Mouse (Mus musculus): Measurements from ENCODE around the gene Lipe. TPM values are rescaled to one million over a fixed set of nuclear protein-coding genes. Genes with fewer than 3 reads are reported as not detected.
"Not testable (repeated sequence)": the region's sequence is repeated elsewhere in the genome, so short reads cannot be mapped to it uniquely, and the experiment has no call there.

Gene Lipe
- 26.2 and 29.1 TPM in 2 replicates for total RNA-seq (2017)

DNA sequence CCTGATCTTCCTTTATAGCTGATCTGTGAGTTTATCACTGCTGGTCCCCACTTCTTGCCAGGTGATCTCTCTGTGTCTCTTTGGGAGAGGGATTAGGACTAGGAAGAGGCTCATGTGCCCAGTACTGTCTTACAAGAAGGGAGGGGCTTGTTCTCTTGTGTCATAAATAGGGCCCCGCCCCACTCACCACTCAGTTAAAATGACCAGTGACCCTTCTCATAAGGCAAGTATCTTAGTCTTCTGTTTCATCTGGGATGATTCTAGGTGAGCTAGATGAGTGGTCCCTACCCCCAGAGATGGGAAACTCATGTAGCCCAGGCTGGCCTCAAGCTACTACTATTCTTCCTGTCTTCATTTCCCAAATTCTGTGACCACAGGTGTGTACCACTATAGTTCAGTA is at the start of gene Lipe:
Gene Lipe, minus strand, starts transcription at position 101 of the 400 bp plus-strand sequence.
- no peak for ATAC-seq (ENCODE audit: extremely low read depth, insufficient number of reproducible peaks, low FRiP score, poor library complexity, severe bottlenecking)

DNA sequence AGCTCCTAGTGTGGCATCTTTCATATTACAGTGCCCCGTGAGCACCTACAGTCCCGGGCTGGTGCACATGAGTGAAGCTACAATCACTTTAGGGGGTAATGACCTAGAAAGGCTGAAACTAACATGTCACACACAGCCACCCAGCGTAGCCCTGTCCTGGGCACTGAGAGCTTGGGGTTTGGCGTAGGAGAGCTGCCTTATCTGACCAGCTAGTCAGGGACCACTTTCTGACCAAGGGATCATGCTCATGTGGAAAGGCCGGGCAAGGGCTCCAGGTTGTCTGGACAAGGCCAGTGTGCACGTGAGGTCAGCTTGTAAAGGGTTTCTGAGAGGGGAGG is 42.3 kb upstream of the Lipe start:
- no peak for ATAC-seq (ENCODE audit: extremely low read depth, insufficient number of reproducible peaks, low FRiP score, poor library complexity, severe bottlenecking)

DNA sequence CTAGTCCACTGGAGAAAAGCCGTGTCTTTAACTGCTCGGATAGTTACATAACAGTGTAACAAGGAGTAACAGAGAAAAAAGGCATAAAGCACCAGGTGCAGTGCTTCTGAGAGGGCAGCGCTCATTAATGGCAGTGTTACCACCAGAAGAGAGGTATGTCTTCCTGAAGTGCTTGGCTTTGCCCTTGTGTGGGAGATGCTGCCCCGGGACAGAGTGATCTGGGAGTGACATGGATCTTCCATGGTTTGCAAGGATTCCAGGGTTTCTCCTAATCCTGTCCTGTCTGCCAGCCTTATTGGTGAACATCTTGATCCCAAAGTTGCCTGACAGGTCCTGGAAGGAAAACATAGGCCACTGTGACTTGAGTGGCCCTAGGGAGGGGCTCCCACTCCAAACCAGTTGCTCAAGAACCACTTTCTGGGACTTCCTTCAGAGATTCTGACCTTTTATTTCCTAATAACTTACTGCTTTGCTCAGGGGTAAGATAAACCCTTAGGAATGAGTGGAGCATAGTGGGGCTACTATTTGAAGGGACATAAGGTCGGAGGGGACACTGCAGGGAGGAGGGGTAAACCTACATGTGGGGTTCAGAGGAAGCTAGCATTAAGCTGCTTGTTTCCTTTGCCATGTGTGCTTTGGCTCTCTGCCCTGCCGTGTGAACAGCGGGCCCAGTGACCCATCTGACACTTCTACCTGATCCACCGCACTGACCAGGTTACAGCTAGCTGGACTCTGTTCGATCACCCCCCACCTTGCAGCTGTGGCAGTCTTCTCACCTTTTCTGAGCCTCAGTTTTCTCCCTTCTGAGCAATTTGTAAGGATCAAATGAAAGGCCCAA is 41.7 kb upstream of the Lipe start:
- ATAC-seq (ENCODE audit: extremely low read depth, insufficient number of reproducible peaks, low FRiP score, poor library complexity, severe bottlenecking): no peak

DNA sequence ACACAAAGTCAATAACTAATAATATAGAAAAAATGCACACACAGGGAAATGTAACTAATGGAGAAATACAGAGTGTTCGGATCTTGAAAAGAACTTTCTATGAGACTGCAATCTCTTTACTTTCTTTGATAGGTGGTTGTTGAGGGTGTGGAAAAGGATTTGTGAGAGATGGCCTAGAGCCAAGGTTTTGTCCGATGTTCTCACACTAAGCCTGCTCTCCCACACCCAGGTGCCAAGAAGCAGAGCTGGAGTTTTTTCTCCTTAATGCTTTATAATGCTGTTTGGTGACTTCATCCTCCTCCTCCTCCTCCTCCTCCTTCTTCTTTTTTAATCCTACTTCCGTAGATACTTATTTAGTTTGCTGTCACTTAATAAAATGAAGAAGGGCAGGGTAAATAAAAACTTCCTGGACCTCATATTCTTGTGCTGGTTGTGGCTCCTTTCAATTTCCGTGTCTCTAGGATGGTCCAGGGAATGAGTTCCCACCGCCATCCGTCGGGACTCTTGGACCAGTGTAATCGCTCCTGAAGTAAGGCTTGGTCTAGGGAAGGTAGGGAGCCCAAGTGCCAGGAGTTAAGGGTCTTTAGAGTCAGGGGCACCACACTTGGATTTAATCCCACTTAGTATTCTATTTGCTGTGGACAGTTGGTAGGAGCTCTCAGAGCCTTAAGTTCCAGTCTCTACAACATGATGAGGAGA is 40.8 kb upstream of the Lipe start:
- no peak for ATAC-seq (ENCODE audit: extremely low read depth, insufficient number of reproducible peaks, low FRiP score, poor library complexity, severe bottlenecking)

DNA sequence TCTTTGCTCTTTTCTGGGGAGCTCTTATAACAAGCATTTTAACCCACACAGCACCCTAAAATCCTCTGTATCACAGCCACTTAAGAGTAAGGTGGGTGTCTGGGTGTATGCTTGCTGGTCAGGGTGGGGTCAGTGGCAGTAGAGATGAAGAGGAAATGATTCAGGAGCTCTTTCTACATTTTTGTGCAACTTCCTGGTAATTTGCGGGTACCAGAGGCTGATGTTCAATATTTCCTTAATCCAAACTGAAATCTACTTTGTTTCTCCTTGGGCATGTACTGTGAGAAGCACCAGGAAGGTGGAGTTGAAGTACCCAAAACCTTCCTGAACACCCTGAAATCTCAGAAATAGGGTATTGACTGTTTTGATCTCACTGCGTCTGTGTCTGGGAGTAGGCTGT is 38.2 kb upstream of the Lipe start:
- no peak for ATAC-seq (ENCODE audit: extremely low read depth, insufficient number of reproducible peaks, low FRiP score, poor library complexity, severe bottlenecking)

DNA sequence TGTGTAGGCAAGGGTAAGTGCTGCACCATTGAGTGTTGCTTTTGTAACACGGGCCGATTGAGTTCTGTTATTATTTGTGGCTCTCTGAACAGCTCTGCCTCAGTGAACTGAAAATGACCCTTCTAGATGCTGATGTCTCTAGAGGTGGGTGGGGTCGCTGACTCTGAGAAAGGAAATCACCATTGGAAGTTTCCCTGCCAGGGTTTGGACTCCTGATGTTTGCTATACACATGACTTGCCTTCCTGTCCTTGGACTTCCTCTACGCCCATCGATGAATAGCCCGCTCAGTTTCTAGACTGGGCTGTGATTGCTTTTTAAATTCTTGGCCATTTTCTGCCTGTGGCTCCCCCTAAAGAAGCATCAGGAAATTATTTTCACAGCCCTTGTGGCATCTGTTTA is 37.7 kb upstream of the Lipe start:
- ATAC-seq (ENCODE audit: extremely low read depth, insufficient number of reproducible peaks, low FRiP score, poor library complexity, severe bottlenecking): no peak

DNA sequence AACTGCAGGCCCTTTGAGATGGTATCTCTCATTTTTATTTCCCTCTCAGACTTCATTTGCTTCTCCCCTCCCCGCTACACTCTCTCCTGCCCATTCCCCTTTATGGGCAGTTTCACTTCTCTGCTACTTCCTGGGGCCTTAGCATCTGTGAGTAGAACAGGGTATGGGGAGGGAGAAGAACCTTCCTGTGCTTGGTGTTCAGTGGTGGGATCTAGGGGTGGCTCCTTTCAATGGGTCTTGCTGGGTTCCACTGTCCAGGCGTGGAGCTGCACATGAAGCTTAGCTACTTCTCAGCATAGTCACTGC is 37.0 kb upstream of the Lipe start:
- ATAC-seq (ENCODE audit: extremely low read depth, insufficient number of reproducible peaks, low FRiP score, poor library complexity, severe bottlenecking): peak; percentile 37; the same call in 1 of the 2 replicates

DNA sequence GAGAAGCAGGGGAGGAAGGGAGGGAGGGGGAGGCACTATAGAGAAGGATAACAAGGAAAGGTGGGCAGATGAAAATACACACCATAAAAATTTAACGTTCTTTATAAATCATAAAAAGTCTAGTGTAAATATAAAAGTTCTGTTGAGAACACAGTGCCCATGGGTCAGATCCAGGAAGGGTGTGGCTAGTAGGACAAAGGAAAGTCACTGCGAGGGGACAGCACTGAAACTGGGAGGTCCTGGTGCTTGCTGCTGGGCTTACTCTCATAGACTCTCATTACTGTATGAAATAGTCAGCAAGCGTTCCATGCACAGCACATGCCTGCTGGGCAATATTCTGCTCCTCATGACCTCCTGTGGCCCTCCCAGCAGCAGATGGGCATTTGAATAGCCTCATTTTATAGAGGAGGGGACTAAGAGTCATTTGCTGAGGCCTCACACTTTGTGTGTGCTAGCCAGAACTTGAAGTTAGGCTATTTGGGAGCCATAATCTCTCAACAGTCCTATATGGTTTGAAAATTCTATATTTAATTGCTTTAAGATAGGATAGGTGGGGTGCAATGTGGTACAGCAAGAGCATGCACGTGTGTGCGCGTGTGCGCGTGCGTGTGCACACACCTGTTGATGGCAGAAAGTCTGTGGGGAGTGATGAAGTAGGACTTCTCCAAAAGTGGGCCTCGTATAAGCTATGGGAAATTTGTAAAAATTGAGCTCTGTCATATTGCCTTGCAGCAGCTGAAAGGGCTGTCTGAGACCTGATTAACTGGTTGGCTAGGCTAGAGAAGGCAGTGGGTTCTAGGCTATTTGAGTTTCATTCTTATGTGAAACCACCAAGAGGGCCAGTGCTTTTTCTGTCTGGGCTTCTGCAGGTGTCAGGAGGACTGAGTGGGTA is 36.4 kb upstream of the Lipe start:
- ATAC-seq (ENCODE audit: extremely low read depth, insufficient number of reproducible peaks, low FRiP score, poor library complexity, severe bottlenecking): no peak

DNA sequence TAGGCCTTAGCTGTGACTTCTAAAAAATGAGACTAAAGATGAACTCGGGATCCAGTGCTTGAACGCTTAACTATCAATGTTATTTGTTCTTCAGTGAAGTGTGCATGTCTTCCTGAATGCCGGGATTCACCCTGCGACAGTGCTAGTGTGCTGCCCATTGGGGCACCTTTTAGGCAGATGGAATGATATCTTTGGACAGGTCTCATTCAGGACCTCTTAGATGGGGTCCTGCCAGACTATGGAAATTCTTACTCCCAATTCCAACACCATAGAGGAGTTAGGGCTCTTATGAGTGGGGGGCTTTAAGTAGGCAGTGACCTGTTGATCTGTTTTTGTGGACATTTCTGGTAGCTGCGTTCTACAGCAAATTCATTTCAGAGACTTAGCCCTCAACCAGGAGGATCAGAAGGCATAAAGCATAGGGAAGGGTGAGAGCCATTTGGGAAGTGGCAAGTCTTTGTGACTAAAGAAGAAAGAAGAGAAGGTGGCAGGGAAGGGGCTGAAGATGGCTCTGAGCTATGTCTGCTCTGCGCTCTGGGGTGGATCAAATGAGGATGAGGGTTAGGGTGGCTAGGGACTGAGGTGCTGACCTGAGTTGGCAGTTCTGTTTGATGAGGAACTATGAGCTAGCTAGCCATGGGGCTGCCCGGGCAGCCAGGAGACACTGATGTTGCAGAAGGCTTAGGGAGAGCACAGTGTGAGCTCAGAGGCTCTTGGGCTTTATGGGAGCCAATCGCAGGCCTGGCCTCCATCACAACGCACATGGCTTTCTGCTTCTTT is 35.5 kb upstream of the Lipe start:
- no peak for ATAC-seq (ENCODE audit: extremely low read depth, insufficient number of reproducible peaks, low FRiP score, poor library complexity, severe bottlenecking)

DNA sequence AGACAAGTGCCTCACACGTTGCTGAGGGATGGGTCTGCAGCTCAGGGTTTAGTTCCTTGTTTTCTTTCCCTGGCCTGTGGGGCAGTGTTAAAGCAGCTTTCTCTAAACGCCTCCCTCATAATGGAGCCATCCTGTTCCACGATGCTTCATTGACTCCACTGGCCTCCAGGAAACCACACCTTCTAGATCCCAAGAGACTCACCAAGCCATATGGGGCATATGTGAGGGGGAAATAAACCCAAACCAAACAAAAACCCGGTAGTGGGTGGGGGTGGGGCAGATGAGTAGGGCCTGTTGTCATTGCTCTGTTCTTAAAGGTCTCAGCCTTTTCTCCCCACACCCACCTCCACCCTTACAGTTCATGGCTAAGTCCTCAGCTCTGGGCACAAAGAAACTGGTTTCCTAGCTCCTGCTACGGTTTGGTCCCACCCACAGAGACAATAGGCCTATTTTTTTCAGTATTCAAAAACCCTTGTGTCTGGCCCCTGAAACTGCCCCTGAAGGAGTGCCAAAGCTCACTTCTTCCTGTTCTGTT is 34.6 kb upstream of the Lipe start:
- peak; percentile 53 for ATAC-seq (ENCODE audit: extremely low read depth, insufficient number of reproducible peaks, low FRiP score, poor library complexity, severe bottlenecking)

DNA sequence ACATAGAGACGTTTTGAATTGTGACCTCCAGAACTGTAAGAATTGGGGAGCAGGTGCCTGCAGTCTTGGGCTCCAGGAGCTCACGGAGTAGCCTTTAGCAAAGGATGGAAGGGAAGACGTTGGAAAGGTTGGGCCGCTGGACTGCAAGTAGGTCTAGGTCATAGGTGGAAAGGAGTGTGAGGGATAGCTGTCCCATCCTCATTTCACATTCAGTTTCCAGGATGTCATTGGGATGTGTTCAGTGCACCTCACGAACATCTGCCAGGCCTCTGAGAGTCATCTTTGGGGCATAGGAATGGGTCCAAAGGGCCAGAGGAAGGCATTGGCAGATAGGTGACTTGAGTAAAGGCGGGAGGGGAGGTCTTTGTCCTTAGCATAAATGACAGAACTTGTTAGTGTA is 33.9 kb upstream of the Lipe start:
- no peak for ATAC-seq (ENCODE audit: extremely low read depth, insufficient number of reproducible peaks, low FRiP score, poor library complexity, severe bottlenecking)

DNA sequence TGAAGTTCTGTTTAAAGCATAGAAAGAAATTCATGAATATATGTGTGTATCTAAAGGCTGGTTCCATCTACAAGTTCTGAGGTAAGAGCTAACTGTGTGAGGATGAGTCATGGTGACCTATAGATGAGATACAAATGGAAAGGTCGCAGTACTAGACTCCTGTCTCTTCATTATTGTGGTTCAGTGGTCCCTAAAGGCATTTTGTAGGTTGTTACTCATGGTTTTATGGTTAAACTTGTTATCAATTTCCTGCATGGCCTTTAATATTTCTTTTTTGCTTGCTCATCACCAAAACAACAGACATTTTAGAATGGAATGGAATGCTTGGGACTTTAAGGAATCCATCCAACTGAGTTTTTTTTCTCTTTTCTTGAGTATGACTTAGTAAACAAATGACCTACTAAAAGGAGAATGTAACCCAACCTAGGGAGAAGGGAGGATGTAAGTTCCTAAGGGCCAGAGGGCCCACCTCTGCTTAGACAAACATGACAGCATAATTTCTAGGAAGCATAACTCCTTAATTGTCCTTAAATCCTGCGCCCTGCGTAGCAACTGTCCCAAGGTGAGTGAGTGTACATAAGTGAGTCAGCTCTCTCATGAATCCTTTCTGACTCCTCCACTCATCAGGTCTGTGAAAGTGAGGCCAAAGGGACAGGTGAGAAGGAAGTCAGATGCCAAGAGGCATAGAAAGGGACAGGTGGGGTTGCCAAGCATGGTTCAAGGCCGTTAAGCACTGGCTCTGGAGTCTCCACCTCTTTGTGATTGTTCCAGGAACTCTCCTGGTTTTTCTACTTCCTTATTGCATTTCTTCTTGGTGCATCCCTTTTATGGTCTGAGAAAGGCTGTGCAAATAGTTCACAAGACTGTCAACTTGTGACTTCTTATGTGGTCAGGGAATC is 31.6 kb upstream of the Lipe start:
- no peak for ATAC-seq (ENCODE audit: extremely low read depth, insufficient number of reproducible peaks, low FRiP score, poor library complexity, severe bottlenecking)

DNA sequence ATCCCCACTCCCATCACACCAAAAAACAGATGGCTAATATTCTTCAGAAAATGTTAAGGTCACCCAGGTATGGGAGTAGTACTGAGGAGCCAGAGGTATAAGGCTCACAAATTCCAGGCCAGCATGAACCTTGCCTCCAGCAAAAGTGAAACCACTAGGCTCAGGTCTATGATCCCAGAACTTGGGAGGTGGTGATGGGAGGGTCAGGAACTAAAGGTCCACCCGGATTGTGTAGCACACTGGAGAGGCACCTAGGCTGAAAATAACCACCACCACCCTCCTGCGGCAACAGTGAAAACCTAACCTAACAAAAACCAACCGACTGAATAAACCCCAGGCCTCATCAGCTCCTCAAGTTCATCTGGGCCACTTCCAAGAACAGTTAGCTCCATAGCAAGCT is 29.8 kb upstream of the Lipe start:
- ATAC-seq (ENCODE audit: extremely low read depth, insufficient number of reproducible peaks, low FRiP score, poor library complexity, severe bottlenecking): no peak

DNA sequence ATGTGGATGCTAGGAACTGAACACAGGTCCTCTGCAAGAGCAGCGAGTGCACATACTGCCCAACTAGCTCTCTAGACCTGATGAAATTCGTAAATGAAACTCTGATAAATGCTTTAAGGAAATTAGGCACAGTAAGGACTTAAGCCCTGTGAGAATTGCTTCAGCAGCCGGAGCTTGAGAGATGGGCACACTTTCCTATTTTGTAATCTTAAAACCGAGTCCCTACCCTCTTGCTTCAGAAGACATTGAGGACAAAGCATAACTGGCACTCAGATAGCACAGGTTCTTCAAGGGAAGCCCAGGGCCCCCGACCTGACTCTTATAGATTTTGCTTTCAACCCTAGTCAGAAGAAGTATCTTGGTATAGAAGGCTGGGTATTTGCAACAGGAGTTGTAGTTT is 28.6 kb upstream of the Lipe start:
- no peak for ATAC-seq (ENCODE audit: extremely low read depth, insufficient number of reproducible peaks, low FRiP score, poor library complexity, severe bottlenecking)

DNA sequence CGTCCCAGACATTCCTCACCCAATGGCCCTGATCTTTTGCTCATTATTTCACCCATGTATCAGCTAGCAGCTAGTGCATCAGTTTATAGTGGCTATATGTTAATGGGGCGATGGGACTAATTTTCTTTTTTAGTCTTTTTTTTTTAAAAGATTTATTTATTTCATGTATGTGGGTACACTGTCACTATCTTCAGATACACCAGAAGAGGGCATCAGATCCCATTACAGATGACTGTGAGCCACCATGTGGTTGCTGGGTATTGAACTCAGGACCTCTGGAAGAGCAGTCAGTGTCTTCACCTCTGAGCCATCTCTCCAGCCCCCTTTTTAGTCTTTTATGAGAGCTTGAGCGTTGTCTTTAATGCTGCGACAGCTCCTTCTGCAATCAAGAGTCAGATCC is 27.9 kb upstream of the Lipe start:
- not testable (repeated sequence) for ATAC-seq (ENCODE audit: extremely low read depth, insufficient number of reproducible peaks, low FRiP score, poor library complexity, severe bottlenecking)

DNA sequence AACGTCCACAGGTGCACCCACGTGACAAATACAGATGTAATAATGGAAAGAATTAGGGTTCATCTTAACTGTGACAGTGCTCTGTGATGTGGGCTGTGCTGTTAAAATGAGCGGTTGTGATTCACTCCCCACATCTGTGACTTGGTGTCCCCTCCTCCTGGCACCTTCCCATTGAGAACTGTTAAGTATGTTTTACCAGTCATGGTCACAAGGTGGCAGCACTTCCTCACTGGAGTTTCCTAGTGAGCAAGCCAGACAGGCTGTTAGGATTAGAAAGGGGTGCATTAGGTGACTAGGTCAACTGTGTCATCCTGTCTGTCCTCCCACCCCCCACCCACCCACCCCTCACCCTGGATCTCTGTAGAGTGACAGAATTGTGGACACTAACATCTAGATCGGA is 25.9 kb upstream of the Lipe start:
- ATAC-seq (ENCODE audit: extremely low read depth, insufficient number of reproducible peaks, low FRiP score, poor library complexity, severe bottlenecking): peak; percentile 91

DNA sequence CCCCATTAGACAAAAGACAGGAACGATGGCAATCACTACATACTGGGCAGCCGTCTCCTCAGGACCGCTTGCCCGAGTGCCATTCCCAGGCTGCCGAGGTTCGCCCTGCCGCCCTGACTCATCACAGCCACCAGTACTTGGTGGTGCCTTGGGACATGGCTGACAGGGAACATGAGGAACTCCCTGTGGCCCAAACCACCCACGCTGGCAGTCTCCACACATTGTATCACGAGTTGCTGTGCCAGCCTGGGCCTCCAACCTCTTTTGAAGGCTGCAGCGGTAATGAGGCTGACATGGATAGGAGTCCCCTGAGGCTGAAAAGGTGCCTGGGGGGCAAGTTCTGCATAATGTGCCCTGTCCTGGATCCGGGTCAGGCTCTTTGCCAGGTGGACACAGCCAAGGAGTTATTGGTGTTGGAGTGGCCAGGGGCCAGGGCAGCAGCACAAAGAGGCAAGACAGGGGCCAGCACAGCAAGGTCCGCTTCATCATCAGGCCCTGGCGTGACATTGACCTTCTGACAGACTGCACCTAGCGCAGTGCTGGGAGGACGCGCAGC is 23.9 kb upstream of the Lipe start:
- ATAC-seq (ENCODE audit: extremely low read depth, insufficient number of reproducible peaks, low FRiP score, poor library complexity, severe bottlenecking): no peak

DNA sequence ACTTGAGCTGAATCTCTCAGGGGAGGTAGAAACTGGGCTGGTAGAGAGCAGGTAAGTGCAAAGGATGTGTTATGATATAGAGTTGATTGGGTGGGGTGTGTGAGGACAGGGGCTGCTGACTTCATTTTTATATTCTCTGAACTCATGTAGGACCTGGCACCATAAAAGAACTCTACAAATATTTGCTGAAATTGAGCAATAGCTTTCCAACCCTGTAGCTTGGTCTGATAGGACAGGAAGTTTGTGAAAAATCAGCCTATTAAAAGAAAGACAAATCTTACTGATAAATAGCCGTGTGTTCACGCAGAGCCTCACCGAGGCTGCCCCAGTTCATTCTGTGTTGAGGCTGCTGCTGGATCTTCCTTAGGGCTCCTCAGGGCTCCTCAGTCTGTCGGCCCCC is 21.4 kb upstream of the Lipe start:
- no peak for ATAC-seq (ENCODE audit: extremely low read depth, insufficient number of reproducible peaks, low FRiP score, poor library complexity, severe bottlenecking)
